Mouse (Mus musculus) myocyte (in vitro differentiated cells): ENCODE data around the gene Gm5483.

Experiments used
- CEBPB ChIP-seq: IDR thresholded peaks from 2 replicates; pipeline ENCODE4 v1.6.1; 2011; ENCODE audit warnings: mild to moderate bottlenecking, moderate library complexity; ENCODE audit not compliant: poor library complexity, insufficient read depth, severe bottlenecking
- E2F4 ChIP-seq: IDR thresholded peaks from one replicate; pipeline ENCODE4 v1.6.1; 2011; ENCODE audit warnings: mild to moderate bottlenecking, control low read depth, moderate library complexity; ENCODE audit not compliant: insufficient read depth
- MAX ChIP-seq: IDR thresholded peaks from one replicate; pipeline ENCODE4 v1.6.1; 2011; ENCODE audit warnings: low read depth, mild to moderate bottlenecking, control low read depth
- MYOD1 ChIP-seq, 3 experiments: IDR thresholded peaks; one replicate each; pipeline ENCODE4 v1.6.1; 2011; ENCODE audit warnings: control low read depth in 2 of 3, low read depth in 2 of 3, mild to moderate bottlenecking in 2 of 3, moderate library complexity in 1 of 3; ENCODE audit not compliant: insufficient read length in 2 of 3, control insufficient read depth in 1 of 3
- MYOG ChIP-seq, 3 experiments: IDR thresholded peaks; one replicate each; pipeline ENCODE4 v1.6.1; 2011; ENCODE audit warnings: control low read depth in 2 of 3, low read depth in 2 of 3, mild to moderate bottlenecking in 2 of 3; ENCODE audit not compliant: insufficient read length in 2 of 3, control insufficient read depth in 1 of 3, insufficient read depth in 1 of 3
- POLR2A ChIP-seq: IDR thresholded peaks from one replicate; pipeline ENCODE4 v1.6.1; 2011; ENCODE audit warnings: low read depth, mild to moderate bottlenecking, control low read depth, moderate library complexity; ENCODE audit not compliant: insufficient read length
- POLR2AphosphoS2 ChIP-seq: IDR thresholded peaks from one replicate; pipeline ENCODE4 v1.6.1; 2011; ENCODE audit warnings: low read depth, control low read depth; ENCODE audit not compliant: insufficient read length
- TCF12 ChIP-seq: IDR thresholded peaks from one replicate; pipeline ENCODE4 v1.6.1; 2011; ENCODE audit warnings: mild to moderate bottlenecking, control low read depth; ENCODE audit not compliant: poor library complexity, insufficient read depth, severe bottlenecking
- USF1 ChIP-seq: IDR thresholded peaks from one replicate; pipeline ENCODE4 v1.6.1; 2011; ENCODE audit warnings: low read depth, mild to moderate bottlenecking, control low read depth, moderate library complexity

DNA sequence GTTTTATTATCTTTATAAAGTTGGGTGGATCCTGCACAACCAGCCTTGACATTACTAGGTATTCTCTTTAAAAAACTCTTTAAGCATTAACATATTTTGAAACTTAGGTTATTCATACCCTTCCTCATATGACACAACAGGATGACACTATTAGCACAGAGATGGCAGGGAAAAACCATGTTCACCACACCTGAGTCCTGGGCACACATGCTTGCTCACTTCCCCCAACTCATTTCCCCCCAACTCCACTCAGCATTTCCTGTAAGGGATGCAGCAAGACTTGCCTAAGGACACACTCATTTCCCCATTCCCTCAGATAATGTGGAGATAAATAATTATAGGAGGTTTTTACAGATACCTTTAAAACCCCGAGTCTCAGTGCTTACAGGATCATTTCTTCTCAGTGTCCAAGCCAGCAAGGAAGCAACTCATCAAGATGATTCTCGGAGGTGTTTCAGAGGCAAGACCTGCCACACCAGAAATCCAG, 26.0 kb downstream of the Gm5483 start, which contains the start of gene Gm5416:
- TF ChIP-seq POLR2A (no peak), POLR2AphosphoS2 (no peak), CEBPB (no peak), USF1 (no peak), MYOG (IDR thresholded peaks at IDR 0.05; ENCODE audit: control insufficient read depth in 1 of 3, insufficient read depth in 1 of 3, insufficient read length in 2 of 3, low read depth in 2 of 3) (no peak), E2F4 (no peak), MAX (no peak), MYOD1 (IDR thresholded peaks at IDR 0.05; ENCODE audit: control insufficient read depth in 1 of 3, insufficient read length in 2 of 3, low read depth in 2 of 3) (no peak), TCF12 (no peak)
